Mouse (Mus musculus) mouse trophoblast stem cell (cell line): ENCODE measurements at regions not wholly inside any gene's neighbourhood (a gene's known extent, or its start where the extent isn't known, plus 50 kb on each side); places are given as distances from the start of the nearest gene placed in this dataset.
"Not testable (repeated sequence)": the region's sequence is repeated elsewhere in the genome, so short reads cannot be mapped to it uniquely, and the experiment has no call there.

ENCODE experiments used
- in situ Hi-C, 2 experiments: fragments of 300-500 bp; cut with MseI, MboI; formaldehyde crosslinking; loops; 2 replicates in 1 of 2; 3 replicates in 1 of 2; pipeline ENCODE4 v1.15.1; 2025

- in situ Hi-C loops: not testable (repeated sequence)
Observed at GRCm38 (mm10) chr8:118209301-118209700, 74.2 kb upstream of the Cdh13 start.

GRCm38 (mm10) chr8:118190866-118191265 is 92.7 kb upstream of the Cdh13 start:
- in situ Hi-C loops: no loop called here

- in situ Hi-C loops: no loop called here
Observed at GRCm38 (mm10) chr8:118189226-118189625, 94.3 kb upstream of the Cdh13 start.

- in situ Hi-C loops: no loop called here
Observed at GRCm38 (mm10) chr8:118169001-118169413, 114.5 kb upstream of the Cdh13 start.

- in situ Hi-C loops: no loop called here
Observed at GRCm38 (mm10) chr8:118162171-118162570, 121.4 kb upstream of the Cdh13 start.

- in situ Hi-C loops: no loop called here
Observed at GRCm38 (mm10) chr8:118147359-118148205, 136.0 kb upstream of the Cdh13 start.

GRCm38 (mm10) chr8:118144546-118144945 is 139.0 kb upstream of the Cdh13 start:
- in situ Hi-C loops: no loop called here

GRCm38 (mm10) chr8:118142311-118142710 is 141.2 kb upstream of the Cdh13 start:
- in situ Hi-C loops: no loop called here

- in situ Hi-C loops: no loop called here
Observed at GRCm38 (mm10) chr8:118139928-118140327, 143.6 kb upstream of the Cdh13 start.

- in situ Hi-C loops: no loop called here
Observed at GRCm38 (mm10) chr8:118137846-118138245, 145.7 kb upstream of the Cdh13 start.

GRCm38 (mm10) chr8:118124993-118125392 is 158.5 kb upstream of the Cdh13 start:
- in situ Hi-C loops: no loop called here

GRCm38 (mm10) chr8:118114253-118114652 is 169.3 kb upstream of the Cdh13 start:
- in situ Hi-C loops: no loop called here

- in situ Hi-C loops: no loop called here
Observed at GRCm38 (mm10) chr8:118104464-118105050, 179.0 kb upstream of the Cdh13 start.

- in situ Hi-C loops: no loop called here
Observed at GRCm38 (mm10) chr8:118101346-118101745, 182.2 kb upstream of the Cdh13 start.

- in situ Hi-C loops: no loop called here
Observed at GRCm38 (mm10) chr8:118062736-118063135, 220.8 kb upstream of the Cdh13 start.

- in situ Hi-C loops: no loop called here
Observed at GRCm38 (mm10) chr8:118056781-118057180, 226.8 kb upstream of the Cdh13 start.

GRCm38 (mm10) chr8:118055536-118055935 is 228.0 kb upstream of the Cdh13 start:
- in situ Hi-C loops: no loop called here

GRCm38 (mm10) chr8:118050386-118050785 is 233.1 kb upstream of the Cdh13 start:
- in situ Hi-C loops: no loop called here

GRCm38 (mm10) chr8:118042253-118042860 is 240.6 kb upstream of the Mphosph6 start:
- in situ Hi-C loops: no loop called here

GRCm38 (mm10) chr8:118041253-118041652 is 239.5 kb upstream of the Mphosph6 start:
- in situ Hi-C loops: no loop called here

- in situ Hi-C loops: no loop called here
Observed at GRCm38 (mm10) chr8:118037801-118038200, 236.1 kb upstream of the Mphosph6 start.

- in situ Hi-C loops: no loop called here
Observed at GRCm38 (mm10) chr8:118034051-118034450, 232.3 kb upstream of the Mphosph6 start.

- in situ Hi-C loops: no loop called here
Observed at GRCm38 (mm10) chr8:118031406-118031805, 229.7 kb upstream of the Mphosph6 start.
